Mouse (Mus musculus) heart, adult 2 months (tissue): ENCODE results near the gene Il1rap. TPM values are rescaled to one million over a fixed set of nuclear protein-coding genes. Genes with fewer than 3 reads are reported as not detected.

Experiments used
- DNase-seq, 2 experiments: peaks; one replicate each; pipeline ENCODE4 v3.0.0; 2021
- H3K27ac ChIP-seq: fragments of 200-600 bp; 2 replicates; pipeline ENCODE4 v1.8.1; 2022
- H3K27me3 ChIP-seq: fragments of 200-500 bp; 2 replicates; pipeline ENCODE4 v1.6.1; 2012; ENCODE audit warnings: mild to moderate bottlenecking, low read length, inconsistent platforms, mixed read lengths; ENCODE audit not compliant: control insufficient read depth, insufficient read depth
- H3K36me3 ChIP-seq: fragments of 200-500 bp; 2 replicates; pipeline ENCODE4 v1.6.1; 2012; ENCODE audit warnings: low read length, inconsistent platforms; ENCODE audit not compliant: control insufficient read depth, insufficient read depth
- H3K4me1 ChIP-seq: fragments of 200-500 bp; 2 replicates; pipeline ENCODE4 v1.6.1; 2011; ENCODE audit warnings: low read length; ENCODE audit not compliant: control insufficient read depth, insufficient read depth
- H3K4me3 ChIP-seq: fragments of 200-600 bp; 2 replicates; pipeline ENCODE4 v1.8.1; 2022
- H3K79me2 ChIP-seq: fragments of 200-500 bp; replicated peaks from 2 replicates; pipeline ENCODE4 v1.6.1; 2012; ENCODE audit warnings: mild to moderate bottlenecking, inconsistent platforms, low read length, moderate library complexity, mixed read lengths; ENCODE audit not compliant: control insufficient read depth, insufficient read depth
- H3K9ac ChIP-seq: fragments of 200-500 bp; 2 replicates; pipeline ENCODE4 v1.6.1; 2012; ENCODE audit warnings: low read depth, mild to moderate bottlenecking, control low read depth, inconsistent platforms, low read length, mixed read lengths
- CTCF ChIP-seq: fragments of 200-600 bp; IDR thresholded peaks from 2 replicates; pipeline ENCODE4 v1.8.1; 2022; ENCODE audit warnings: antibody characterized with exemption, mild to moderate bottlenecking, moderate library complexity
- EP300 ChIP-seq: fragments of 200-500 bp; IDR thresholded peaks from 2 replicates; pipeline ENCODE4 v1.6.1; 2011; ENCODE audit warnings: low read depth, low read length, control low read depth; ENCODE audit not compliant: insufficient read depth
- POLR2A ChIP-seq: fragments of 200-500 bp; IDR thresholded peaks from 2 replicates; pipeline ENCODE4 v1.6.1; 2011; ENCODE audit warnings: mild to moderate bottlenecking, low read depth, low read length, control low read depth; ENCODE audit not compliant: insufficient read depth
- WGBS: fragments of 180-500 bp; shearing (Covaris S2); methylation state at CpG from one replicate; pipeline ENCODE4 v1.1.7; 2018; 5-methylcytosine and 5-hydroxymethylcytosine counted together
- intact Hi-C: fragments of 180-260 bp; cut with DNase I; formaldehyde crosslinking; loops from one replicate; pipeline ENCODE4 v1.15.1; 2025
- polyA plus RNA-seq: library from polyadenylated mRNA; depleted of rRNA; stranded (reverse); fragments of >200 nt; gene quantifications from 2 replicates; pipeline ENCODE4 v1.2.3, GENCODE M21; 2012
- total RNA-seq, 2 experiments: library from RNA; stranded (reverse); gene quantifications; 2 replicates each; pipeline ENCODE4 v1.2.3; 2021

The Il1rap gene
- total and polyA plus RNA-seq, 3 experiments: 2.1 to 3.2 (median 2.6) TPM

DNA sequence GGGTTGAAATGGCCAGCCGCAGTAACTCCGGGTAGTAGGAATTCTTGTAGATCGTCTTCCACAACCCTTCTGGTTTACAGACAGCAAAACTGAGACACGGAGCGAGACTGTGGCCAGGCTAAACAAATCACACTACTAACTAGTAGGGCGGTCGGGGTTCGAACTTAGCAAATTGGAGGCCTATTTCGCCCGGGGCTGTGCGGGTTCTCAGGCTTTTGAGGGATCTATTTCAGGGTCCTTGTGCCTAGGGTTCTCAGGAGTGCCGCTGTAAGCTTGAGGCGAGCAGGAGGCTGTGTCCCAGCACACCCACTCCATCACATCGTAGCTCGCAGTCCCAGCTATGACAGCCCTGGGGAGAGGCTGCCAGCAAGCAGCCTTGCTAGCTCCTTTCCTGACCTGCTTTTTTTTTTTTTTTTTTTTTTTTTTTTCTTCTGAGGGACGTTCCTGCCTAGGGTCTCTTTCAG is 441 bp downstream of the Il1rap start:
- TF ChIP-seq POLR2A: no peak
- no peak for TF ChIP-seq EP300
- no peak for TF ChIP-seq CTCF
- intact Hi-C loops: no loop called here
- no peaks in the 10 kb centered on the region for H3K36me3 ChIP-seq
- under 1% methylated on average over 16 of the region's 16 CpGs for WGBS
- peak overlapping the region; percentile 62 for H3K27ac ChIP-seq
- H3K27me3 ChIP-seq: no peaks in the 10 kb centered on the region
- no peaks in the 10 kb centered on the region for H3K79me2 ChIP-seq
- H3K4me3 ChIP-seq: peak overlapping the region; percentile 77
- no peaks in the 10 kb centered on the region for H3K4me1 ChIP-seq
- DNase-seq: no peak
- peak overlapping the region; percentile 85 for H3K9ac ChIP-seq

DNA sequence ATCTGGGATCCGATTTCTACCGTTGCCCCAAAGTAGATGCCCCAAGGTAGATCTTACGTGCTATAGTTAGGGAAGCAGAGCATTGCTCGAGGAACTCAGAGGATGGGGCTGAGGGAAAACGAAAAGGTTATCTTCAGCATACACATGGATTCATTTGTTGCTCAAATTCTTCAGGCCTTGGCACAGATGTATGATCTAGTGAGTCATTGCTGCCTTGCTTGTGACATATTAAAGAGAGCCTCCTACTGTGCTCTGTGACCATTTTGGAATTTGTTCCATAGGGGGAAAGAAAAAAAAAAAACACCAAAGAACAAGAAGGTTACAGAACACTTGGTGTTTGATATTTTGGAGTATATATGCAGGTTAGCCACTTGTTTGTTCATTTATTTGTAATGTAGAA is 4.3 kb downstream of the Il1rap start:
- Histone ChIP-seq H3K79me2 (no peaks in the 10 kb centered on the region), H3K9ac (no peak overlapping the region), H3K4me1 (no peaks in the 10 kb centered on the region), H3K27ac (no peak overlapping the region), H3K27me3 (no peaks in the 10 kb centered on the region), H3K36me3 (no peaks in the 10 kb centered on the region), H3K4me3 (no peak overlapping the region)
- intact Hi-C loops: no loop called here
- 81% methylated on average over 5 of the region's 5 CpGs for WGBS
- TF ChIP-seq POLR2A (no peak), CTCF (no peak), EP300 (no peak)
- DNase-seq: no peak

DNA sequence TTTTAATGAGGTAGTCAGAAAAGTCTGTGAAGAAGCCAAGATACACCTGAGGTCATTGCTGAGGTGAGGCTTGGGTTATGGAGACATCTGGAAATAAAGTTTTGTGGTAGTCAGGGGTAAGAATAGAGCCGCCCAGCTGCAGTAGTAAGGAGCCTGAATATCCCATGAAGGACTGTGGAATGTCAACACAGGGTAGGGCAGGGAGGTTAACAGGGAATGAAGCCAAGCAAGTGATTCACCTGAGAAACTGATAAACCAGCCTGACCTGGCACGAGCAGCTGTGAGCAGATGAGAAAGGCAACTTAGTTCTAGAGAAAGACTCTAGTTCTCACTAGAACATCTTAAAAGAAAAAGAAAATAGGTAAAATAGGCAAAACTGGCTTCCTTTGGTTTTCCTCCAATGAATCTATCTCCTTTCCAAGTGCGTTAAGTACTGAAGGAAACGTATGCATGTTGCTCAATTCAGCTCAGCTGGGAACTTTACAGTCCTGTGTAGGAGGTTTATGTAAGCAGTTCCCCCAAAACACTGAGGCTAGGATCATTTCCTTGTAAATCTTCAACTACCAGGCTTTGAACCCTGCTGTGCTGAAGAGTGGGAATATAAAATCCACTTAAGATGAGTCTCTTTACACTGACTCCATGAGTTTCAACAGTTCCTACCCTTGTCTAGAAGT is 9.5 kb downstream of the Il1rap start:
- no peak overlapping the region for H3K9ac ChIP-seq
- 58% methylated on average over 4 of the region's 4 CpGs for WGBS
- no peaks in the 10 kb centered on the region for H3K27me3 ChIP-seq
- no peaks in the 10 kb centered on the region for H3K79me2 ChIP-seq
- TF ChIP-seq EP300 (no peak), POLR2A (no peak), CTCF (no peak)
- no peak for DNase-seq
- H3K4me1 ChIP-seq: peaks cover 2% of the 10 kb centered on the region
- no peaks in the 10 kb centered on the region for H3K36me3 ChIP-seq
- H3K4me3 ChIP-seq: no peak overlapping the region
- intact Hi-C loops: no loop called here
- no peak overlapping the region for H3K27ac ChIP-seq

DNA sequence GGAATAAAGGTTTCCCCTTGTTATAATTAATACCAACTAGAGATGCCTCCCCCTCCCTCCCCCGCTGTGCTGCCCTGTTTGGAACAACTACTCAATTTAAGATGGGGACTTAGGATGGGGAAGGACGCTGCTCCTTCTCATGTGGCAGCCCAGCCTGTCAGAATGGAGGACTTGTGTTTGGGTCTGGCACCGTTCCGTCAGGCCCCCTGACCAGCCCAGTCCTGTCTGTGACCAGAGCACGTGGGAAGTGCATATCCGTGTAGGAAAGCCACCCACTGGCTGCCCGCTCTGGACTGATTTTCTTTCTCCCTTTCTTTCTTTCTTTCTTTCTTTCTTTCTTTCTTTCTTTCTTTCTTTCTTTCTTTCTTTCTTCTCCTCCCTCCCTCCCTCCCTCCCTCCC is 14.9 kb downstream of the Il1rap start:
- no peak overlapping the region for H3K27ac ChIP-seq
- no peaks in the 10 kb centered on the region for H3K27me3 ChIP-seq
- H3K4me1 ChIP-seq: peaks cover 5% of the 10 kb centered on the region
- H3K36me3 ChIP-seq: no peaks in the 10 kb centered on the region
- no peak for DNase-seq
- intact Hi-C loops: no loop called here
- H3K9ac ChIP-seq: no peak overlapping the region
- no peaks in the 10 kb centered on the region for H3K79me2 ChIP-seq
- TF ChIP-seq POLR2A: no peak
- no peak for TF ChIP-seq CTCF
- TF ChIP-seq EP300: no peak
- 40% methylated on average over 7 of the region's 7 CpGs for WGBS
- no peak overlapping the region for H3K4me3 ChIP-seq

DNA sequence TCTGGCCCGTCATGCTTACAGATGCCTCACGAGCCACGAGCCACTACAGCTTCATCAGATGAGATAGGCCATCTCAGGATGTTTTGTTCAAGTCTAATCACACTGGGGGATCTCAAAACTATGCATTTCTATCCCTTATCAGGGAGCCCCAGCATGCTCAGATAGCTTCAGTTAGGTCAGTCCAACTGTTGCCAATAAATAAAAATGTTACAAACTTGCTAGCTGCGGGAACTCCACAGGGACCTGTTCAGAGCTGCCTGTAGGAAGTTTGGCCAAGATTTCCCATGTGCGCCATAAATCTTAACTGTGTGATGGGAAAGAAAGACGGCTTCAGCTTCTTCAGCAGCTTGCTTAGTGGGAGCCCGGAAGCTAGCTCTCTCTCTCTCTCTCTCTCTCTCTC is 15.8 kb downstream of the Il1rap start:
- Histone ChIP-seq H3K4me1 (peaks cover 5% of the 10 kb centered on the region), H3K36me3 (no peaks in the 10 kb centered on the region), H3K79me2 (no peaks in the 10 kb centered on the region), H3K27me3 (no peaks in the 10 kb centered on the region), H3K27ac (peak overlapping the region; percentile 28), H3K9ac (no peak overlapping the region), H3K4me3 (no peak overlapping the region)
- DNase-seq: peak in 1 of 2 experiments; percentile 30
- no peak for TF ChIP-seq CTCF
- no peak for TF ChIP-seq EP300
- intact Hi-C loops: no loop called here
- 34% methylated on average over 7 of the region's 7 CpGs for WGBS

DNA sequence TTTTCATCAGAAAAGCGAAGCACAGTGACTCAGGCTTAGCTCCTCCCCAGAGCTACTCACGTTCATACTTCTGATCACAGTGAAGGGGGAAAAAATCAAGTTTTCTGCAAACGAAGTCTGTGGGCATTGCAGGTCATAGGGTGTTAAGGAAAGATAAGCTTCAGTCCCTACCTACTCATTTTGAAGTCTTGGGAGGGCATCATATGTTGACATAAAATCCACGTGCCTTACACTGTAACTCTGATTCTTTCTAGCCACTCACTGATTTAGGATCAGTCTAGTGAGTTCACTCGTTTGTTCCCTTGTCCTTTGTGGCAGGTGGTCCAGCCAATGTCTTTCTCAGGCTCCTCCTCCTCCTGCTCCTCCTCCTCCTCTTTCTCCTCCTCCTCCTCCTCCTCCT is 17.1 kb downstream of the Il1rap start:
- intact Hi-C loops: no loop called here
- DNase-seq: no peak
- Histone ChIP-seq H3K36me3 (no peaks in the 10 kb centered on the region), H3K79me2 (no peaks in the 10 kb centered on the region), H3K27me3 (no peaks in the 10 kb centered on the region), H3K9ac (no peak overlapping the region), H3K27ac (no peak overlapping the region), H3K4me3 (no peak overlapping the region), H3K4me1 (peaks cover 5% of the 10 kb centered on the region)
- no peak for TF ChIP-seq POLR2A
- TF ChIP-seq EP300: no peak
- TF ChIP-seq CTCF: no peak
- WGBS: 67% methylated on average over 5 of the region's 5 CpGs

DNA sequence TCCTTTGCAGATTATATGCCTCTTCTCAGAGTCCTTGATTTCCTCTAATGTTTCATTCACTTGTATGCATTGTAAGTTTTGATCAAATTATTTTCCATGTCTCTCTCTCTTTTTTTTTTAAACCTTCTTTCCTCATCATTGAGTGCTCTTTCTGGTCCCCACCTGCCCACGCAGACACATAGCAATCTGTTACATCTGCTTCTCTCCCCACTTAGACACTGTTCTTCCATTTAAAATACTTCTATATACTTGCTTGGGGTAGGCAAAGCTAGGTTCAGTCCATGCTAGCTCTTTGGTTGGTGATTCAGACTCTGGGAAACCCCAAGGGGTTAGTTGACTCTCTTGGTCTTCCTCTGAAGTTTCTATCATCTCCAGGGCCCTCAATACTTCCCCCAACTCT is 20.0 kb downstream of the Il1rap start:
- Histone ChIP-seq H3K27me3 (no peaks in the 10 kb centered on the region), H3K4me3 (no peak overlapping the region), H3K9ac (no peak overlapping the region), H3K36me3 (no peaks in the 10 kb centered on the region), H3K79me2 (no peaks in the 10 kb centered on the region), H3K4me1 (peaks cover 3% of the 10 kb centered on the region), H3K27ac (no peak overlapping the region)
- WGBS: 86% methylated on average over 1 of the region's 1 CpGs
- no peak for DNase-seq
- TF ChIP-seq CTCF (no peak), EP300 (no peak), POLR2A (no peak)
- intact Hi-C loops: no loop called here
